Mouse (Mus musculus) spleen, adult 18-20 months (tissue): ENCODE measurements around the gene Zfp976.
A peak's percentile ranks its signal among the peaks of the same experiment; 100 is the strongest.
"Not testable (repeated sequence)": the region's sequence is repeated elsewhere in the genome, so short reads cannot be mapped to it uniquely, and the experiment has no call there.

Experiments
- DNase-seq, 2 experiments: peaks; one replicate each; pipeline ENCODE4 v3.0.0; 2022; ENCODE audit warnings: mixed read lengths in 2 of 2

Gene Zfp976

DNA sequence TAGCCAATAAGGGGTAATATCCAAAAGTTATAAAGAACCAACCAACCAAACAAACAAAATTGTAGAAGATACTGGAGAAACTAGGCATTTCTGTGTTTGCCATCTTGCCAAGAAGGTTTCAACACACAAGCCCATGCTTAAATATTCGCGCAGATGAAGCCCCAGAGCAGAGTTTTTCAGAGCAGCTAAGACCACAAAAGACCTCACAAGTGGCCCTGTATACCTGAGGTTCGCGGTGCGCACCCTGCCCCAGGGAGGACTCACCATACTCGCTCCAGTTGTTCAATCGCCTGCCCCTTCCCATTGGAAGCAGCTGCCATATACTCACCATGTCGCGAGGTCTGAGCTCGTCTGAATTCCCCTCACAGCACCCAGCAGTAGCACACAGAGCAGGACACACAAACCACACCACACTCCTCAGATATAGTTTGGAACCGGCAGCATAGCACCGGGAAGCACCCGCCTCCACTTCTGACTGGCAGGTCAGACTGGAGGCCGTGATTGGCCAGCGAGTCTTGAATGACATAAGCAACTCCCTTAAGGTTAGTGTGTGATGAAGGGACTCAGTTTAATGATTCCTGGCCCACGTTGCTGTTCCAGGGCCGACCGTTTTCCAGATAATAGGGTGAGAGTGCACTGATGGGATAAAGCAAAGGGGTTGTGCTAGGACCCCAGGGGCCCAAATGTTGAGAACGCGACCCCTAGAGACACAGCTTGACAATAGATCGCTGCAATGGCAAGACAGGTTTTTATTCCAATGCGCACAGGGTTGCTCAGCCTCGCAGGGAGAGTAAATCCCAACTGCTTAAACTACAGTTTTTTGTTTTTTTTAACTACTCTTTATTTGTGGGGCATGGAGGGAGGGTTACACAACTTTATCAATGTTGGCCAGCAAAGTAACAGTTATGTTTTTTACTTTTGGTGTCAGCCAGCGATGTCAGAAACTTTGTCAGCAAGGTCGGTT is at the start of gene Zfp976:
TSS of gene Zfp976 (minus strand) at position 437 of the 964 bp plus-strand sequence.
- peak; percentile 13 to 35 for DNase-seq

DNA sequence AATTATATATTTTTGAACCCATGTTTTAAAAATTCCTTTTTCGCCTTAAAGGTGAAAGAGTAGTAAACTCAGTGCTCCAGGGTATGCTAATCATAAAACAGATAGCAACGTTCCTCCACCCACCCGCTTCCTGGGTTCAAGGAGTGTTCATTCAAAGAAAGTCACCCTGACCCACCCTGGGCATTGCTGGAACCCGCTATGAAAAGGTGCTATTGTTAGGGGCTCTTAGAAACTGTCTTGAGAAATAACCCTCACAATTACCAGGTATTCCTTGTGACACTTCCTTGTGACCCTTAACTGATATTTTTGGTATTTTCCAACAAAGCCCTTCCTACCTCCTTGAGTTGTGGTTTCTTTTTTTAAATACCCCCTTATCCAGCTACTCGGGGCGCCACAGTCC is 37.7 kb upstream of the Zfp976 start:
- DNase-seq: not testable (repeated sequence)

DNA sequence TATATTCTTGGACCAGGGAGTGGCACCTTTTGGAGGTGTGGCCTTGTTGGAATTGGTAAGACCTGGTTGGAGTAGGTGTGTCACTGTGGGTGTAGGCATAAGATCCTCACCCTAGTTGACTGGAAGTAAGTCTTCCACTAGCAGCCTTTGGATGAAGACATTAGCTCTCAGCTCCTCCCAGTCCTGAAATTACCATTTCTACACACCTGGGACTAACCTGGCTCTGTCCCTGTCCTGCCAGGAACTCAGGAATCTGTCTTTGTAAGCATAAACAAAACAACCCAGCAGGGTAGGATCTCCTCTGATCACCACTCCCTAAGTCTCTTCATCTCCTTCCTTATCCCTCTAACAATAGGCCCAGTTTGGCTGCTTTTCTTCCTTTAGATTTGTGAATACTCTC is 37.3 kb upstream of the Zfp976 start:
- DNase-seq: not testable (repeated sequence)

DNA sequence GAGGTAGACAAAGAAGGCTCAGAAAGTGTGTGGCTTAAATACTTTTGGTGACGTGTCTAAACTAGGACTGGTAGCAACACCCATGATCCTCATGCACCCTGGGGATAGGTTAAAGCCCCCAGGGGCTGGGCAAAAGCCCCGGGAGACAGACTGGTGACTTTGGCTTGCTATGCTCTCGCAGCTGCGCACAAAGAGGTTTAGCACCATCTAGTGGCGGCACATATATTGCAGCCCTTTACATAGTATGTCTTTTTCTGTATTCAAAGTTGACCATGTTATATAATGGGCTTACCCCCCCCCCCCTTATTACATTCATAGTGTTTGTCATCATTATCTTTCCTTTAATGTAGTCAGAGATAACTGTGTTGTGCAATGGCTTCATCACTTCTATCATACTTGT is 17.8 kb upstream of the Zfp976 start:
- peak in 1 of 2 experiments; percentile 15 for DNase-seq

DNA sequence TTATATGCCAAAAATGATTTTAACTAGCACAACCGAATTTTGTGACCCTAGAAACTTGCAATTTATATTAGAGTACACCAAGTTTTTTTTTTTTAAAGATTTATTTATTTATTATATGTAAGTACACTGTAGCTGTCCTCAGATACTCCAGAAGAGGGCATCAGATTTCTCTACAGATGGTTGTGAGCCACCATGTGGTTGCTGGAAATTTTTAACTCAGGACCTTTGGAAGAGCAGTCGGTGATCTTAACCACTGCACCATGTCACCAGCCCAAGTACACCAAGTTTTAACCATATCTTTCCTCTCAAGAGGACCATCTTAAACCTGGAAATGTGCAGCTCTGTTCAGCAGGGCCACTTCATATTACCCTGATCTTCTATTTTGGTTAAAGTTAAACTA is 12.8 kb upstream of the Zfp976 start:
- DNase-seq: not testable (repeated sequence)

DNA sequence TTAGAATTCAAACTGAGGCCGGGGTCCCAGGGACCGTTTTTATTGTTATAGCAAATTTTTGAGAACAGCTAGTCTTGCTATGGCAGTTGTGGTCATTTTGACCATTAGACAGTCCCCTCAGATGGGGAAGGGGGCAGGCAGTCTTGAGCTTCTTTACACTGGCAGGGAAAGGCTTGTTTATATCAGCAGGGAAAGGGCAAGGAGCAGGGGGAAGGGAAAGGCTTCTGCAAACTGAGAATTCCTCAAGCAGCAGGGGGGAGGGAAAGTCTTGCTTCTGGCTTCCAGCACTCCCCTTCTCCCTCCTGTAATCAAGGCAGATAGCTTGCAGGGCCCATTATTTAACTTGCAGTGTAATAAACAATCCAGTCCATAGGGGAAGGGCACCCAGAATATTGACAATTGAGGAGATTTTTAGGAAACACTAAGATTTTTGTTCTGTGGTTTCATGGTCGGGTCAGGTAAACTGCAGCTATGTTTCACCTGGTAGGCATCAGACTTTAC is 782 bp upstream of the Zfp976 start:
- not testable (repeated sequence) for DNase-seq

DNA sequence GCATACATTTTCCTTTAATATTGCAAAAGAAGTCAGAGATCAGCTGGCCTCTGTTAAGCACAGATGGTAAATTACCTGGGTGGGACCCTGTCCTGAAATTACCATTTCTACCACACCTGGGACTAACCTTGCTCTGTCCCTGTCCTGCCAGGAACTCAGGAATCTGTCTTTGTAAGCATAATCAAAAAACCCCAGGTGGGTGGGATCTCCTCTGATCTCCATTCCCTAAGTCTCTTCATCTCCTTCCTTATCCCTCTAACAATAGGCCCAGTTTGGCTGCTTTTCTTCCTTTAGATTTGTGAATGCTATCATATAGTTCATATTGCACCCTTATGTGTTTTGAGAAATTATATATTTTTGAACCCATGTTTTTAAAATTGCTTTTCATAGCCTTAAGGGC is 11.4 kb downstream of the Zfp976 start:
- DNase-seq: not testable (repeated sequence)

DNA sequence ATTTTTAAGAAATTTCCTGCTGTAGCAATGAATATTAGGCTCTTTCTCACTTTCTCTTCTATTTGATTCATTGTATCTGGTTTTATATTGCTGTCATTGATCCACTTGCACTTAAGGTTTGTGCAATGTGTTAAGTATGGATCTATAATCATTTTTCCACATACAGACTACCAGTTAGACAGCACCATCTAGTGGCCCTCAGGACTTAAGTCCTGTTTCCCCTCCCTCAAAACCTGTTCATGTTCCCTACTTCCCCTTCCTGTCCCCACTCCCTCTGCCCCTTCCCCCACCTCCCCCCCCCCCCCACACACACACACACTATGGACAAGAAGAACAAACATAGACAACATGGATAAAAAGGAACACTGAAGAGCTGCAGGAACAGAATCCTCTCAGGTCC is 46.7 kb downstream of the Zfp976 start:
- not testable (repeated sequence) for DNase-seq

DNA sequence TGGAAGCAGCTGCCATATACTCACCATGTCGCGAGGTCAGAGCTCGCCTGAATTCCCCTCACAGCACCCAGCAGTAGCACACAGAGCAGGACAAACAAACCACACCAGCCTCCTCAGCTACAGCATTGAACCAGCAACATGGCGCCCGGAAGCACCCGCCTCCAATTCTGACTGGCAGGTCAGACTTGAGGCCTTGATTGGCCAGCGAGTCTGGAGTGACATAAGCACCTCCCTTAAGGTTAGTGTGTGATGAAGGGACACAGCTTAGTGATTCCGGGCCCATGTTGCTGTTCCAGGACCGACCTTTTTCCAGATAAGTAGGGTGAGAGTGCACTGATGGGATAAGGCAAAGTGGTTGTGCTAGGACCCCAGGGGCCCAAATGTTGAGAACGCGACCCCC is 50.0 kb downstream of the Zfp976 start, which contains the start of gene Zfp977:
TSS of gene Zfp977 (minus strand) at position 135 of the 400 bp plus-strand sequence.
- DNase-seq: not testable (repeated sequence)

DNA sequence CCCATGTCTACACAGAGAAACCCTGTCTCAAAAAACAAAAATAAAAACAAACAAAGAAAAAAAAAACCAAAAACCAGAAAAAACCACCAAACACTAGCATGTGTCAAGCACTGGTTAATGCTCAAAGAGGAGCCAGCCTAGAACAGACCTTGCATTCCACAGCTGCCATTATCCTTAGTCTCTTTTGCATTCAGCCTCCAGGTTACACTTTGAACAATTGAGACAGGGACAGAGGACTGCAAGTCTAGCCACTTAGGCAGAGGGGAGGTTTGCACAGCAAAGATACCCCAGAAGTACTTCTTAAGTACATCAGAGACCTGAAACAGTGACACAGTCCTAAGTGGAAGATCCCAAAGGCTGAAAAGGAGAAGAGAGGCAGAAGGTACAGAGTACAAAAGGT is 51.1 kb downstream of the Zfp976 start:
- not testable (repeated sequence) for DNase-seq

DNA sequence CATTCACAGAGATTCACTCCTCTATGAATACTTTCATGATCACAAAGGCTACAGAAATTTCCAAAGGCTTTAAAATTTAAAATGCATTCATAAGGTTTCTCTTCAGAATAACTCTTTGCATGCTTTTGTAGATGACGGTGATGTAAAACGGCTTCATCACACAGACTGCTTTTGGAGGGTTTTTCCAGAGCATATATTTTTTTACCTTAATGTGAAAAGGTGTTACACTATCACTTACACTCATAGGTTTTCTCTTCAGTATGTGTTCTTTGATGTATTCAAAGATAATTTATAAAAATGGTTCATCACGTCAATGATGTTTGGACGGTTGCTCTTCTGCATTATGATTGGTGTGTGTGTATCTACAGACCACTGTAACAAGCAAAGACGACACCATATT is 63.9 kb downstream of the Zfp976 start, which contains the start of gene Gm21028:
TSS of gene Gm21028 (minus strand) at position 101 of the 400 bp plus-strand sequence.
- DNase-seq: no peak
